Mouse (Mus musculus) thymus, adult 18-20 months (tissue): ENCODE data around the gene Tead3.
A peak's percentile ranks its signal among the peaks of the same experiment; 100 is the strongest.

Source experiments
- DNase-seq, 2 experiments: peaks; one replicate each; pipeline ENCODE4 v3.0.0; 2022; ENCODE audit warnings: mixed read lengths in 2 of 2

Gene Tead3

GRCm38 (mm10) chr17:28300850-28301249 is 49.8 kb downstream of the Tead3 start:
- DNase-seq = no peak

GRCm38 (mm10) chr17:28300323-28300722 is 50.3 kb downstream of the Tead3 start:
- no peak for DNase-seq

GRCm38 (mm10) chr17:28299669-28300320 is 50.8 kb downstream of the Tead3 start:
- DNase-seq = no peak

- DNase-seq = no peak
Observed at GRCm38 (mm10) chr17:28298888-28299287, 51.7 kb downstream of the Tead3 start.

GRCm38 (mm10) chr17:28294449-28295333 is 55.9 kb downstream of the Tead3 start:
- DNase-seq = no peak

GRCm38 (mm10) chr17:28293716-28294115 is 56.9 kb downstream of the Tead3 start:
- no peak for DNase-seq

- no peak for DNase-seq
Observed at GRCm38 (mm10) chr17:28291346-28291745, 59.3 kb downstream of the Tead3 start.

- no peak for DNase-seq
Observed at GRCm38 (mm10) chr17:28290671-28291070, 59.9 kb downstream of the Tead3 start.

- DNase-seq = no peak
Observed at GRCm38 (mm10) chr17:28290262-28290661, 60.4 kb downstream of the Tead3 start.

- peak in 1 of 2 experiments; percentile 27 for DNase-seq
Observed at GRCm38 (mm10) chr17:28287980-28288379, 62.6 kb downstream of the Tead3 start.

GRCm38 (mm10) chr17:28287578-28287977 is 63.0 kb downstream of the Tead3 start:
- DNase-seq = no peak

- DNase-seq = no peak
Observed at GRCm38 (mm10) chr17:28286964-28287363, 63.7 kb downstream of the Tead3 start.

GRCm38 (mm10) chr17:28286133-28286532 is 64.5 kb downstream of the Tead3 start:
- no peak for DNase-seq

- DNase-seq = no peak
Observed at GRCm38 (mm10) chr17:28283199-28283598, 67.4 kb downstream of the Tead3 start.

- no peak for DNase-seq
Observed at GRCm38 (mm10) chr17:28281866-28282441, 68.7 kb downstream of the Tead3 start.
